Mouse (Mus musculus) left cerebral cortex, postnatal 14 days (tissue): ENCODE measurements around the gene Ccdc92b. TPM values are rescaled to one million over a fixed set of nuclear protein-coding genes. Genes with fewer than 3 reads are reported as not detected.

Experiments
- DNase-seq, 2 experiments: peaks; one replicate each; pipeline ENCODE4 v3.0.0; 2021 to 2022; ENCODE audit warnings: low spot score in 2 of 2, mixed read lengths in 1 of 2
- intact Hi-C: fragments of 180-260 bp; cut with DNase I; formaldehyde crosslinking; loops from one replicate; pipeline ENCODE4 v1.15.1; 2025
- total RNA-seq, 2 experiments: library from RNA; stranded (reverse); gene quantifications; 2 replicates each; pipeline ENCODE4 v1.2.3; 2021

The Ccdc92b gene
- total RNA-seq, 2 experiments from 2014 or later, result 23.1 to 23.4 TPM

GRCm38 (mm10) chr11:74671839-74672238 lies 52.4 kb downstream of the Ccdc92b start:
- intact Hi-C loops, result loop anchor here (10.0 kb wide), 1 partner anchor 103 kb away; the partner anchor contains the start of gene Mettl16
- no peak for DNase-seq

- intact Hi-C loops, result loop anchor here (10.0 kb wide), 1 partner anchor 102 kb away; the partner anchor contains the start of gene Mettl16
These were observed 53.6 kb downstream of the Ccdc92b start for GRCm38 (mm10) chr11:74672901-74673513.

GRCm38 (mm10) chr11:74673561-74673960 lies 54.2 kb downstream of the Ccdc92b start:
- DNase-seq, result no peak
- intact Hi-C loops, result loop anchor here (10.0 kb wide), 1 partner anchor 101 kb away; the partner anchor contains the start of gene Mettl16

More at GRCm38 (mm10) chr11:74672901-74673513, 53.6 kb downstream of the Ccdc92b start:
- no peak for DNase-seq

GRCm38 (mm10) chr11:74674713-74675112 lies 55.3 kb downstream of the Ccdc92b start:
- DNase-seq, result no peak
- intact Hi-C loops, result loop anchor here (5.0 to 10.0 kb wide), 2 partner anchors 48 to 100 kb away; partner anchors contain the start of genes Mettl16 and Pafah1b1

GRCm38 (mm10) chr11:74675156-74675555 lies 55.8 kb downstream of the Ccdc92b start:
- intact Hi-C loops, result loop anchor here (5.0 to 10.0 kb wide), 2 partner anchors 47 to 100 kb away; partner anchors contain the start of genes Mettl16 and Pafah1b1
- DNase-seq, result peak; percentile 53 to 72

Other genes starting within 250 kb of the Ccdc92b start
- 100 to 1,000 TPM; 179 to 181 TPM for gene Rap1gap2, start 8.7 kb upstream of the Ccdc92b start, total RNA-seq
- gene Cluh, start 29.9 kb downstream of the Ccdc92b start, total RNA-seq, result 10 to 100 TPM; 61.5 to 62.1 TPM
- 100 to 1,000 TPM; 441 to 446 TPM for gene Pafah1b1, start 105.1 kb downstream of the Ccdc92b start, total RNA-seq
- 10 to 100 TPM; 19.2 to 24.0 TPM for gene Mettl16, start 151.2 kb downstream of the Ccdc92b start, total RNA-seq
- gene Mnt, start 211.3 kb downstream of the Ccdc92b start, total RNA-seq, result 10 to 100 TPM; 31.5 to 32.0 TPM